Mouse (Mus musculus) gastrocnemius, postnatal 14 days (tissue): ENCODE measurements at regions not wholly inside any gene's neighbourhood (a gene's known extent, or its start where the extent isn't known, plus 50 kb on each side); places are given as distances from the start of the nearest gene placed in this dataset.

Experiments used
- DNase-seq: peaks from one replicate; pipeline ENCODE4 v3.0.0; 2021; ENCODE audit warnings: mixed read lengths
- intact Hi-C: fragments of 180-260 bp; cut with DNase I; formaldehyde crosslinking; loops from one replicate; pipeline ENCODE4 v1.15.1; 2025; ENCODE audit warnings: low total_unique reads

DNA sequence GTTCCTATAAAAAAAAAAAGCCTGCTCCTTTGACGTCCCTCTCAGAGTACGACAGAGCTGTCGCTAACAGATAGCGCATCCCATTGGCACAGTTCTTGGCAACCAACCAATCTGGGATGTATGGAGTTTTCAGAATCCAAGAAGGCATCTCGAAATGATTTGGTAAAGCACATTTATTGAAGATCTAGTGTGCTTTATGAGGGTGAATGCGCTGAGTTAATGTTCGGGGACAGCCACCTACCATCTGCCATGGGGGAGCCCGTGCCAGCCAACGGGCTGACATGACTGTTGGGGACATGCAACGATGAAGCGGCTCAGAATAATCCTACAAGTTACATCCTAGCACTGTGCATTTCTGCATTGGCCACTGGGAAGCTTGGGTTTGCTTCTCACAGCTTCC lies 208.4 kb upstream of the Fam19a5 start:
- intact Hi-C loops: loop anchor here (5.0 kb wide), 1 partner anchor 928 kb away; no protein-coding TSS in a partner anchor
- no peak for DNase-seq

DNA sequence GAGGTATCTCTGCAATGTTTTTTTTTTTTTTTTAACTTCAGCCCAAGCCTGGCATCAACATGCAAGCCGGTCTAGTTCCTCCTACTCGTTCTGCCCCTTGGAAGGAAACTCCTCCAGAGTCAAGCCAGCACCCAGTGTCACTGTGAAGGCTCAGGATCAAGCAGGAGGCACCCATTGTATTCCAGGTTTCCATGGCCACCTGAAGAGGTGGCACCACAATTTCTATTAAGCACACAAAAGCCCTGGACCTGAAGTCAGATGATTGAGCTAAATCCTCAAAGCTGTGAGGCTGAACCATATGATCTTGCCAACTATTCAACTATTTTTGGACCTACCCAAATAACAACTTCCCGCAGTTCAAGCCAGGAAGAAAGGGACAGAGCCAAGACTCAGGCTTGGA lies 204.2 kb upstream of the Fam19a5 start:
- intact Hi-C loops: loop anchor here (5.0 kb wide), 1 partner anchor 933 kb away; no protein-coding TSS in a partner anchor
- DNase-seq: no peak

DNA sequence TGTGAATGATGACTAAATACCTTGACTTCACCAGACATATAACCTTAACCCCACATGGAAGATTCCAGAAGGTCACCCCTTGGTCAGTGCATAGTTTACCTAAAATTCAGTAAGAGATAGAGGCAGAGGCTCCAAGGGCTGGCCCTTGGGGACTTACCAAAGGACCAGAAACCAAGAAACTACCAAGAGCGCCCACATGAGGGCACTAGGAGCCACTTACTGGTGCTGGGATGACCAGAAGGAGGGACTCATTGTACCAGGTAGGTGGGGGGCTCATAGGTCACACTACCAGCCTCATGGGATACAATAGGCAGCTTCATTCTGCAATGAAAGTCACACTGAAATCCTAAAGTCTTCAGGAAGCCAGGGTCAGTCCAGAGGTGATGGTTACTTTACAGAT lies 201.4 kb upstream of the Fam19a5 start:
- DNase-seq: no peak
- intact Hi-C loops: no loop called here

DNA sequence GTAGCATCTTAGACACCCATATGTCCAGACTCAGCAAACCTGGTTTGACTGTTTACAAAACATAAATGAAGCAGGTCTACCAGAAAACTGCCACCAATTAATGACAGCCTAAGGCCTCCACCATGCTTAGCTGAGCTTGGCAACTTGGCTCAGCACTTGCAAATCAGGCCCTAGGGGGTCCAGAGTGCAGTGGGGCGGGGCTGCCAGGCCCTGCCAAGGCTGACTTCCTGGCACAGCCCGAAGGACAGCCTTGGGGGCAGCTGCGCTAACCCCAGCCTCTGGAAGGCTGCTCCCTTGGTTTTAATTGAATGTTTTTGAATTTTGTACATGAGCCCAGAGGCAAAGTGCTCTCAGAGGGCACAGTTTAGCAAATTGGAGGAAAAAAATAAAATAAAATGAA lies 198.3 kb upstream of the Fam19a5 start:
- no peak for DNase-seq
- intact Hi-C loops: no loop called here

DNA sequence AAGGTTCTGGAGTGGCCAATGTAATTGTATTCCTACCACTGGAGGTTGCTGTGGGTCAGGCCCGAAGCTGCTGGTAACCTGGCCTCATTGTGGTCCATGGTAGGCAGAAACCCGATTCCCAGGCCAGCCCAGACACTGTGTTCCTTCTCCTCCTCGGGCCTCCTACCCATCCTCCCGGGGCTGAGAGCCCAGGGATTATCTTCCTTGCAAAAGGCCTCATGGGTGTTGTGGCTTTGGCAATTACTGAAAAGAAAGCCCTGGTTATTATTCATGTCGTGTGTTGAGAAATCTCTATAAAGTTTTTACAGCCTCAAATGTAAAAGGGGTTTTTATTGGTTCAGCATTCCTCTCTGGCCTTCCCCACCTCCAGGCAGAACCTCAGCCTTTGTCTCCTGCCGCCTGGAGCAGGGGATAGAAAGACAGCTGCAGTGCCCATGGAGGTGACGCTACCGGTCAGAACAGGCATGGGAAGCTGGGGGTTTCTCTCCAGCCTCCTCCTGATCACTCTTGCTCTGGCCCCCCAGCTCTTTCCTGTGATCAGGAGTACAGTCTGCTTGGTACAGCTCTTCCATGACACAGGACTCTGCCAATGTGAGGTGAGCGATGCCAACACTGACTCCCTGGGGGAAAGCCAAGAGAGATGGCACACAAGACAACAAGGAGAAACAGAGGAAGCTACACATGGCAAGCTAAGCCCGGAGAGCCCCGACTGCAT lies 194.4 kb upstream of the Fam19a5 start:
- intact Hi-C loops: no loop called here
- DNase-seq: no peak

DNA sequence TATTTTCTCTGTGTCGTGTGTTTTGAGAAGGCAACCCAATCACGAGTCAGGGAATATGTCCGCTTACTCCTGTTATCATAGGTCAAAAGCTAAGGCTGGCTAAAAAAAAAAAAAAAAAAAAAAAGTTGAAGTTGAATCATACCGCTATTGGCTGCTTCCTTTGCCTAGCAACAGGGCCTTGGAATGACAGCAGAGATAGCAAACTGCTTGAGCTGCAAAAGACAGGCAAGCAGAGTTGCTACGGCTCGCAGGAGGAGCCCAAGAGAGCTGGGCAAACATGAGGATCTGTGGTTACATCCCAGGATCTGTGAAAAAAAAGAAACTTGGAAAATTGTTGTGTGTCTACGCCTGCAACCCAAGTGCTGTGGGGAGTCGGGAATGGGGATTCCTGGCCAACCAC lies 191.3 kb upstream of the Fam19a5 start:
- intact Hi-C loops: no loop called here
- no peak for DNase-seq

DNA sequence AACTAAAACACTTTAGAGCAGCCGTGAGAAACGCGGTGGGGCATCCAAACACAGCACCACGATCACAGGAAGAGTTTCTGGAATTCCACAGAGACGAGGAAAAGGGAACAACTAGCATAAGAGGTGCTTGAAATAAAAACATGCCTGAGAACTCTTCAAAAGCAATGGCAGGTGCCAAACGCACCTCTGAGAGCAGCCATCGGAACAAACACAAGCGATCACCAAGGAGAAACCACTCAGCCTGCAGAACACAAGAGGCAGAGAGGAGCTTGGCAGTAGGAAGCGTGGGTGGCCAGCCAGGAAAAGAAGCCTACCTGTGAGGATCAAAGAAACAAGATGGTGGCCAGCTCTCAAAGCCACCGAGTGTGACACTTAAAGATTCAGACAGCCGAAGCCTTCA lies 190.2 kb upstream of the Fam19a5 start:
- intact Hi-C loops: no loop called here
- no peak for DNase-seq

DNA sequence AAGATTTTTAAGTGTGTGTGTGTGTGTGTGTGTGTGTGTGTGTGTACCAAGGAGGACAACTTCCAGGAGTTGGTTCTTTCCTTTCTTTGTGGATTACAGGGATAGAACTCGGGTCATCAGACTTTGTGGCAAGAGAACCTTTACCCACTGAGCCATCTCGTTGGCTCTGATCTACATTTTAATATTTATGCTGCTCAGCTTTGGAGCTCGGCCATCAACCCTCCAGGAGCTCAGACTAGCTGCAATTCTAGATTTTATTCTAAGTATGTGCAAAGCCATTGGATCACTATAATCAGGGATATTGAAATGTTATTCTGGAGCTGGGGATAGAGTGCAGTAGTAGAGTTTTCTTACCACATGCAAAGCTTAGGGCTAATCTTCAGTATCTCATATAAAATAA lies 183.6 kb upstream of the Fam19a5 start:
- intact Hi-C loops: no loop called here
- no peak for DNase-seq

DNA sequence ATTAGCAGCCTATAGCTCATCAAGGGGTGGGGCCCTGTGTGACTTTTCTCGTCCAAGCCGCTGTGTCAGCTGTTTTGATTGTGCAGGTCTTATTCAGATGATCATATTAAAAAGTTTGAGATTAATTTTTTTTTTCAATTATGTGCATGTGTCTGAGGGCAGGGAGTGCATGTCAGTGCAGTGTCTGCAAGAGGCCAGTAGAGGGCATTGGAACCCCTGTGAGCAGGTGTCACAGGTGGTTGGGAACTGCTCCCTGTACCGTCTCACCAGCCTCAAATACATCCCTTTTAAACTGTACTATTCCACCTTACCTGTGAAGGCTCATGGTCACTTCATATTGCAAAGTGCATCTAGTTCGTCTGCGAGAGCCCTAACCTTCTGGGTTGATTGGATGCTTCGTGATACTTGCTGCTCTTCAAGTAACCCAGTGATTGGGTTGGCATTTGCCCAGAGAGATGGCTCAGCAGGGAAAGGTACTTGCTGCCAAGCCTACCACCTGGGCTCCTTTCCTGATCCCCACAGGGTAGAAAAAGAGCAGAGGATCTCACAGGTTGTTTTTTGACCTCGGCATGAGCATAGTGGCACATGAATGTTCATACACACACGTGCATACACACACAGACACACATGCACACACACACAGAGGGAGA lies 178.3 kb upstream of the Fam19a5 start:
- no peak for DNase-seq
- intact Hi-C loops: no loop called here

DNA sequence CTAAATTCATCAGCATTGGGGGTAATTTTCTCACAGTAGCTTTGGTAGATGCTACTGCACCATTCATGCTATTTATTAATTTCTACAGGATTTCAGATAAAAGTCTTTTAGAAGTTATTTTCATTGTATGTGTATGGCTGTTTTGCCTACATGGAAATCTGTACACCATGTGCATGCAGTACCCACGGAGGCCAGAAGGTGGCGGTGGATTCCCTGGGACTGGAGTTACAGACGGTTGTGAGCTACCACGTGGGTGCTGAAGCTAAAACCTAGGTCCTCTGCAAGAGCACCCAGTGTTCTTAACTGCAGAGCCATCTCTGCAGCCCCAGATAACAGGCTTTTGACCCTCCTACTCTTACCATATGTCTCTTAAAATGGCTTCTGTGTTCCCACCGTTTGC lies 176.7 kb upstream of the Fam19a5 start:
- intact Hi-C loops: no loop called here
- no peak for DNase-seq

DNA sequence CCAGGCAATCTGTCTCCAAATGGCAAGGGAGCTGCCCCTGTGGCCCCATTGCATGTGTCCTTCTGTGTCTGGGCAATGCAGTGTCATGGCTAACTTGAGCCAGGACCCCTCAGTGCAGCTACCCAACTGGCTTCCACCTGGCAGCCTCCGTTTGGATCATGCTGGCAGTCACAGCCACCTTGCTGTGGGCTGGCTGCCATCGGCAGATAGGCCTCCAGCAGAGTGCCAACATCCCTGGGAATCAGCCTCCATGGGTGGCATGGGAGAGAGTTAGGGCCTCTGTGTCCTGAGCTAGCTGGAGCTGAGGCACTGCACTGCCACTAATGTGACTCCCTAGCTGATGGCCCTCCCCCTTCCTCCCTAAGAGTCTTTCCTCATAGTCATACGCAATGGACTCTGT lies 174.7 kb upstream of the Fam19a5 start:
- DNase-seq: no peak

DNA sequence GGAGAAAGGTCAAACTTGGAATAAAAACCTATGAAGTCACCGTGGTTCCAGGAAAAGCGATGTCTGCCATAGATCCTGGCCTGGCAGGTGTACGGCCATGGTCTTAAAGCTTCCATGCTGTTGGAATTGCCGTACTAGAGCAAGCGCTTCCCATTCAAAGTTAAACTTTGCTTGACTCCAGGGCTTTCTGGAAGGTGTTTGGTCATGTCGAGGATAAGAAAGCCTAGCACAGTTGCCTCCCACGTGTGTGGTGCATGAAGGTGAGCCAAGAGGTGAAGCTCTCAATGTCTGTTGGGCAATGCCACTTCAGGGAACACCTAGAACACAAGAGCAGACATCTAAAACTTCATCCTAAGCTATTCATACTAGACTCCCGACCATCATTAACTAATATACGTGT lies 174.3 kb upstream of the Fam19a5 start:
- DNase-seq: no peak
- intact Hi-C loops: no loop called here

More for the DNA sequence above, 174.7 kb upstream of the Fam19a5 start:
- intact Hi-C loops: no loop called here

DNA sequence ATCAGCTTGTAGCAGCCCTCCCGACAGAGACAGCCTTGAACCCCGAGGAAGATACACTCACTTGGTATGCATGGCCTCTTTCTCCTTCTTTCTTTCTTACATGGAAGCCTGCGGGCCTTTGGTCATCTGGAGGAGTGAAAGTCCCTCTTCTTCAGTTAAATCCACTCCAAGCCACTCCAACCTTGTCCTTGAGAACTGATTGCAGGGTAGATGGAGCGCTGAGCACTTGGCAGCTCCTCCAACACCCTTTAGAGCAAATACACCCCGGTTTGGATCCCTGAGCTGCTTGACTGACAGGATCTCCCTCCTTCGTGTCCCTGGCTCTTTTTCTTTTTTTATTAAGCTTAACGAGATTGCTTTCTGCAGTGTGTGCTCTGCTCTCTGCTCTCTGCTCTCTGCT lies 173.3 kb upstream of the Fam19a5 start:
- intact Hi-C loops: no loop called here
- no peak for DNase-seq

DNA sequence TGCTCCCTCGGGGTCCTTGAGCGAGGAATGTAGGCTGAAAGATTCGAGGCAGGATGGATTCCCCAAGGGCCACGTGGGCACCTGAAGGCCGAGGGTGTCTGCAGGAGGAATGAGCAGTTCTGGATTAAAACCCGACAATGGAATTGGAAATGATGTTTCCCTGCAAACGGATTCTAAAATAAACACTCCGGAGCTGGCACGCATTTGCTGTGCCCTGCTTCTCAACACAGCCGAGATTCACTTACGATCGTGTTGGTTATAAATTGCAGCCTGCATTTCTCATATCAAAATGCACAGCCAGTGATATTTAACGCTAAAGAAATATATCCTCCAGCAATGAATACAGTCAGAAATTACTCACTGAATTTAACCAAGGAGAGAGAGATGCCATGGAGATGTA lies 169.4 kb upstream of the Fam19a5 start:
- intact Hi-C loops: no loop called here
- DNase-seq: no peak

DNA sequence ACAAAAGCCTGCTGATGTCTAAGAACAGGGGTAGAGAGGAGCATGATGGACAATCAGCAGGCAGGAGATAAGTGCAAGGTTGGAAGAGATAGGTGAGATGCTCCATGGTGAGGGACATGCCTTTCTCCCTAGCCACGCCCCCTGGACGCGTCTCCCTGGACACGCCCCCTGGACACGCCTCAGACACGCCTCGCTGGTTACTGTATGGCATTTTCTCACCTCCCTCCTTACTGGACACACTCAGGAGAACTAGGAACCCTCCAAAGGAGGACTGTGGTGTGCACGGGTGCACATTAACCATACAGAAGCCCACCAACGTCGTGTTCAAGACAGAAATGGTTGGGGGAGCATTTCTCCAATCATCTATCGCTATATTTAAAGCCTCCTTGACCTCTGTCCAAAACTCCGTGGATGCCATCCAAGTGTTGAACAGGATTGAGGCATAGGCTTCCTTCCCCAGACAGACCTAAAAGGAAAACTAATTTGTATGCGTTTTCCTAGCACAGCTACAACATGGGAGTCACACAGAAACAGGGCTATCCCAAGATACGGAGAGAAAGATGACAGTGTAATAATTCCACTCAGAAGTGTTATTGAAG lies 168.4 kb upstream of the Fam19a5 start:
- intact Hi-C loops: no loop called here
- DNase-seq: no peak

DNA sequence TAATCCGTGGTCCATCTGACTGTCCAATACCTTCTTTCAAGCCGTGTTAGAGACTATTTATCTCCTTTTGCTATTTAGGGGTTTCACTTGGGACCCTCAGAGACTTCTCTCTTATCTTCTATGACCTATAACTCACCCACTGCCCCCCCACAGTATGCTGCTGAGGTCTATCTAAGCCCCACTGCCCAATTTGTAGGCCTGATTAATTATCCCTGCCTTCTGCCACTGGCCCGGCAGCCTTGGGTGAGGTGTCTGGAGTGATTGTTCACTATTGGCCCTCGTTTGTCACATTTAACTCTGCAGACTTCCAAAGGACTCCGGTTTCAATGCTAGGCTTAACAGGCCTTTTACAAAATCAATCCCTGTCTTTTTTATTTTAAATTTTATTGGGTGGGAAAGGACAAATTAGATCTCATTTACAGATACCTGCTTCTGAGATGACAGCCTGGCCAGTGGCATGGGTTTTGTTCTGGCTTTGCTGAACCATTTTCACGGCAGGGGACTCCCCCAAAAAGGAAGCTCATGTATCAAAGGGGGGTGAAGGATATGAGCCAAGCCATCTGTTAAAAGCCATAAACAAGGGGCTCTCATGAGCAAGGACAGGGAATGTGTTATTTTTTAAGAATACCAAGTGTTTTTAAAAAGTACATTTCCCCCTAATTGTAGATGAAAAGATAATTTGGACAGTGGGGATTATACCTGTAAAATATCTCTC lies 160.4 kb upstream of the Fam19a5 start:
- intact Hi-C loops: no loop called here
- DNase-seq: no peak

DNA sequence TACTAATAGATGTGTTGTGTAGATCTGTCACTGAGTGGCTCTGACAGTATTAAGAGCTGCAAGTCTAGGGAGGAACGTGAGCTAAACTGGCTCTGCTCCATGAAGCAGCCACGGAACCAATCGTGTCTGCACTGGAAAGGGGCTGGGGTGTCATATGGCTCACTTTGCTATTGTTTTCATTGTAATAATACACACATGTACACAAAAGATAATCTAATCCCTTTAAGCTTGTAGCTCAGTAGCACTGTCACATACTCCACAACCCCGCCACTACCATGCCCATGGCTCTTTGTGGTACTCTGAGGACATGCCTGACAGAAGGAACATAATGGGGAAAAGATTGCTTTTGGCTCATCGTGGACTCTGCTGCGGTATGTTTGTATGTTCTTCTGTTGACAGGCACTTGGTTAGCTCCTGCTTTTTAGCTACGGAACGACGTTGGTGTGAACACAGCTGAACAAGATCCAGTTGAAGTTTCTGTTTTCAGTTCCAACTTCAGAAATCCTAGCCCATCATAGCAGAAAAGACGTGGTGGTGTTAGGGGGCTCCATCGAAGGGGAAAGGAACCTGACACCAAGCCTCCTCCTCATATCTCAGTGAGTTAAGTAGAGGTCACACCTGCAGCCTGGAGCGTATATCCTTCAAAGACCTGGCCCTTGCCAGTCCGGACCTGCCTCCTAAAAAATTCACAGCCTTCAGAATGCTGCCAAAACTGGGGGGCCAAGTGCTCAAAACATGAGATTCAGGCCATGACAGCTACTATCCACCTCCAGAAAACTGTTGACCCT lies 159.6 kb upstream of the Fam19a5 start:
- no peak for DNase-seq
- intact Hi-C loops: no loop called here

DNA sequence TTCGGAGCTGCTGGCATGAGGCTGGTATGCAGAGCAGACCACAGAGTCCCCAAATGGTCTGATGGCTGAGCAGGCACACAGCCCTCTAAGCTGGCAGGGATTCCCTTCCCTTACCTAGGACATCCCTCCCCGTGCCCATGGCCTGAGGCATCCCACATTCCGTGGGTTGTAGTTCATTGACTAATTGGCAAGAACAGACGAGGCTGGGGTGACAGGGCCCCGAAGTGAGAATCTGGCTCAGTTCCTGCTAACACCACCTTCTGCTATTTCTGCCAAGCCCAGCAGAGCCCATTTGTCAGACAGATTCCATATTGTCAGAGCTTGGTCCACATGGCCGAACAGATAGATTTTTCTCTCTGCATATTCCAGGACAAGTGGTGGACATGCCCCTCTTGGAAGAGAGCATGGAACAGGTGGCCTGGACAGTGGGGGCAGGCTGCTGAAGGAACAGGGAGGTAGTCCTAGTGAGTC lies 157.6 kb upstream of the Fam19a5 start:
- intact Hi-C loops: no loop called here
- no peak for DNase-seq

DNA sequence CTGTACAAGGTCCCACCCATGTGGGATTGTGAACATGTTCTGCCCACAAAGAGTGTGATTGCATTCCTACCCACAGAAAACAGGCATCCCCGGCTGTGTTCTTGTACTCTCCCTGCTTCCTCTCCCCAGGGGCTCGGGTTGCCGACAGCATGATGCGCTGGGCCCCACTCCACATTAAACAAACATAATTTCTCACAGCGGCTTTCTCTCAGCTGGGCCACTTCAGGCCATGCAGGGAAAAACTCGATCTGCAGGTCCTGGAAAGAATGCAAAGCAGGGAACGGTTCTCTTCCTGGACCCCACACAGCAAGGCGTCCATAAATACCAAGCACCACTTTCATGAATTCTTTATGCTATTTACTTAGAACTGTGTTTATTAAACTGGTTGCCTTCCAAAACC lies 152.7 kb upstream of the Fam19a5 start:
- intact Hi-C loops: no loop called here
- no peak for DNase-seq

DNA sequence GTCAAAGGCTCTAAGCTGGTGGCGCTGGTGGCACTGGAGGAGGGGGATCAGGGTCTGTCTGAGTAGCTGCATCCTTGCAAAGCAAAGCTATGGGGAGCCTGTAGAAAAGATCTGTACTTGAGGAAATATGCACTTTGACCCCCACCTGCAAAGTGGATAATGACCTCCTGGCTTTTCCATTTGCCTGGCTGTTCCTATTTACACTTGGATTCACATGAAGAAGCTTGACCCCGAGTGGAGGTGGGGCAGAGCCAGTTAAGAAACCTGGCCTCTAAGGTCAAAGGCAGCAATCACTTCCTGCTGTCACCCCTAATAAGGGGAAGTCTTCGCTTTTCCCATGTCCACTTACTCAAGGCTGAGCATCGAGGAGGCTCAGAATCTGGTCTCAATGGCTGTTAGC lies 145.7 kb upstream of the Fam19a5 start:
- no peak for DNase-seq
- intact Hi-C loops: no loop called here
